Mouse (Mus musculus) midbrain, embryonic 13.5 days (tissue): Measurements from ENCODE around the gene Lefty1. TPM values are rescaled to one million over a fixed set of nuclear protein-coding genes. Genes with fewer than 3 reads are reported as not detected.
"Not testable (repeated sequence)": the region's sequence is repeated elsewhere in the genome, so short reads cannot be mapped to it uniquely, and the experiment has no call there.

Source experiments
- ATAC-seq: fragments of 200-750 bp; cut with Nextera tagmentation; 2 replicates; pipeline ENCODE4 v1.8.0; 2017; ENCODE audit warnings: mild to moderate bottlenecking, moderate TSS enrichment, moderate library complexity
- H3K27ac ChIP-seq: fragments of 300-500 bp; sonication (generic); 2 replicates; pipeline ENCODE4 v1.5.1; 2015; ENCODE audit warnings: inconsistent platforms, mild to moderate bottlenecking, moderate library complexity
- H3K27me3 ChIP-seq: fragments of 300-500 bp; sonication (generic); 2 replicates; pipeline ENCODE4 v1.6.1; 2015; ENCODE audit warnings: mild to moderate bottlenecking, inconsistent platforms
- H3K36me3 ChIP-seq: fragments of 300-500 bp; sonication (generic); 2 replicates; pipeline ENCODE4 v1.6.1; 2015; ENCODE audit warnings: mild to moderate bottlenecking, inconsistent platforms
- H3K4me1 ChIP-seq: fragments of 300-500 bp; sonication (generic); replicated peaks from 2 replicates; pipeline ENCODE4 v1.6.1; 2015; ENCODE audit warnings: inconsistent platforms
- H3K4me2 ChIP-seq: fragments of 300-500 bp; sonication (generic); replicated peaks from 2 replicates; pipeline ENCODE4 v1.6.1; 2015; ENCODE audit warnings: moderate library complexity, mild to moderate bottlenecking, inconsistent platforms
- H3K4me3 ChIP-seq: fragments of 300-500 bp; sonication (generic); replicated peaks from 2 replicates; pipeline ENCODE4 v1.5.1; 2015; ENCODE audit warnings: mild to moderate bottlenecking, inconsistent platforms
- H3K9ac ChIP-seq: fragments of 300-500 bp; sonication (generic); replicated peaks from 2 replicates; pipeline ENCODE4 v1.6.1; 2015; ENCODE audit warnings: mild to moderate bottlenecking, inconsistent platforms
- H3K9me3 ChIP-seq: fragments of 300-500 bp; sonication (generic); 2 replicates; pipeline ENCODE4 v1.6.1; 2016; ENCODE audit warnings: mild to moderate bottlenecking, inconsistent platforms
- WGBS: fragments of 180-500 bp; shearing (Covaris S2); methylation state at CpG from one replicate; pipeline ENCODE4 v1.1.7; 2015; 5-methylcytosine and 5-hydroxymethylcytosine counted together
- polyA plus RNA-seq: library from polyadenylated mRNA; unstranded; fragments of >200 nt; fragmentation: Nextera tagmentation; extraction: Ambion mirVana; gene quantifications from 2 replicates; pipeline ENCODE4 v1.2.1, GENCODE M21; 2015

Gene Lefty1
- polyA plus RNA-seq, 1 experiment from 2014 or later = not detected

GRCm38 (mm10) chr1:180967261-180967660 lies 32.4 kb downstream of the Lefty1 start:
- Histone ChIP-seq H3K27me3 (no peaks in the 10 kb centered on the region), H3K9ac (no peak overlapping the region), H3K4me1 (no peaks in the 10 kb centered on the region), H3K9me3 (no peaks in the 10 kb centered on the region), H3K27ac (no peak overlapping the region), H3K36me3 (no peaks in the 10 kb centered on the region), H3K4me2 (no peak overlapping the region), H3K4me3 (no peak overlapping the region)
- no peak for ATAC-seq
- WGBS = 88% methylated on average over 7 of the region's 7 CpGs

- Histone ChIP-seq H3K27me3 (no peaks in the 10 kb centered on the region), H3K9ac (no peak overlapping the region), H3K27ac (no peak overlapping the region), H3K9me3 (no peaks in the 10 kb centered on the region), H3K36me3 (no peaks in the 10 kb centered on the region), H3K4me1 (no peaks in the 10 kb centered on the region), H3K4me2 (no peak overlapping the region), H3K4me3 (no peak overlapping the region)
- ATAC-seq = no peak
- WGBS = 62% methylated on average over 10 of the region's 11 CpGs
Measured at GRCm38 (mm10) chr1:180972941-180973340, 38.1 kb downstream of the Lefty1 start.

GRCm38 (mm10) chr1:180974126-180974746 lies 39.4 kb downstream of the Lefty1 start:
- Histone ChIP-seq H3K36me3 (no peaks in the 10 kb centered on the region), H3K4me1 (no peaks in the 10 kb centered on the region), H3K9me3 (no peaks in the 10 kb centered on the region), H3K27ac (no peak overlapping the region), H3K27me3 (no peaks in the 10 kb centered on the region), H3K4me2 (no peak overlapping the region), H3K9ac (no peak overlapping the region), H3K4me3 (no peak overlapping the region)
- peak; percentile 60; the same call in 1 of the 2 replicates for ATAC-seq
- 62% methylated on average over 14 of the region's 14 CpGs for WGBS

- WGBS = 65% methylated on average over 4 of the region's 4 CpGs
Measured at GRCm38 (mm10) chr1:180976110-180976679, 41.4 kb downstream of the Lefty1 start.

GRCm38 (mm10) chr1:180979484-180980251 lies 44.8 kb downstream of the Lefty1 start:
- Histone ChIP-seq H3K36me3 (no peaks in the 10 kb centered on the region), H3K4me2 (no peak overlapping the region), H3K9me3 (no peaks in the 10 kb centered on the region), H3K9ac (no peak overlapping the region), H3K27me3 (no peaks in the 10 kb centered on the region), H3K4me3 (no peak overlapping the region), H3K27ac (no peak overlapping the region), H3K4me1 (no peaks in the 10 kb centered on the region)
- no peak for ATAC-seq
- 85% methylated on average over 24 of the region's 24 CpGs for WGBS

More at GRCm38 (mm10) chr1:180976110-180976679, 41.4 kb downstream of the Lefty1 start:
- Histone ChIP-seq H3K4me1 (no peaks in the 10 kb centered on the region), H3K27ac (no peak overlapping the region), H3K4me2 (no peak overlapping the region), H3K9ac (no peak overlapping the region), H3K4me3 (no peak overlapping the region), H3K27me3 (no peaks in the 10 kb centered on the region), H3K9me3 (no peaks in the 10 kb centered on the region), H3K36me3 (no peaks in the 10 kb centered on the region)
- no peak for ATAC-seq

GRCm38 (mm10) chr1:180980464-180980863 lies 45.6 kb downstream of the Lefty1 start:
- H3K36me3 ChIP-seq = no peaks in the 10 kb centered on the region
- 80% methylated on average over 2 of the region's 2 CpGs for WGBS
- H3K4me3 ChIP-seq = no peak overlapping the region
- H3K4me1 ChIP-seq = no peaks in the 10 kb centered on the region
- no peak overlapping the region for H3K27ac ChIP-seq
- no peaks in the 10 kb centered on the region for H3K9me3 ChIP-seq
- no peak overlapping the region for H3K4me2 ChIP-seq
- H3K9ac ChIP-seq = no peak overlapping the region
- ATAC-seq = no peak
- H3K27me3 ChIP-seq = no peaks in the 10 kb centered on the region

GRCm38 (mm10) chr1:180981298-180982046 lies 46.6 kb downstream of the Lefty1 start:
- 79% methylated on average over 7 of the region's 7 CpGs for WGBS
- not testable (repeated sequence) for H3K9me3 ChIP-seq, H3K27me3 ChIP-seq

GRCm38 (mm10) chr1:180986701-180987100 lies 51.9 kb downstream of the Lefty1 start:
- ATAC-seq = no peak
- no peak overlapping the region for H3K27ac ChIP-seq
- H3K4me1 ChIP-seq = no peaks in the 10 kb centered on the region
- no peaks in the 10 kb centered on the region; the same call in 1 of the 2 replicates for H3K27me3 ChIP-seq
- 93% methylated on average over 8 of the region's 8 CpGs for WGBS
- no peak overlapping the region for H3K9ac ChIP-seq
- no peaks in the 10 kb centered on the region for H3K36me3 ChIP-seq
- no peak overlapping the region for H3K4me3 ChIP-seq
- no peak overlapping the region for H3K4me2 ChIP-seq
- H3K9me3 ChIP-seq = no peaks in the 10 kb centered on the region

More at GRCm38 (mm10) chr1:180981298-180982046, 46.6 kb downstream of the Lefty1 start:
- not testable (repeated sequence) for H3K4me1 ChIP-seq, H3K9ac ChIP-seq, H3K27ac ChIP-seq, H3K36me3 ChIP-seq, H3K4me3 ChIP-seq, H3K4me2 ChIP-seq, ATAC-seq

- no peaks in the 10 kb centered on the region for H3K36me3 ChIP-seq
- H3K9me3 ChIP-seq = no peaks in the 10 kb centered on the region
- no peak overlapping the region for H3K27ac ChIP-seq
- peak; percentile 58; the same call in 1 of the 2 replicates for ATAC-seq
- no peak overlapping the region for H3K4me2 ChIP-seq
- H3K9ac ChIP-seq = no peak overlapping the region
- H3K4me1 ChIP-seq = no peaks in the 10 kb centered on the region
- H3K4me3 ChIP-seq = no peak overlapping the region
- H3K27me3 ChIP-seq = no peaks in the 10 kb centered on the region; the same call in 1 of the 2 replicates
- 3% methylated on average over 9 of the region's 9 CpGs for WGBS
Measured at GRCm38 (mm10) chr1:180987759-180988158, 52.9 kb downstream of the Lefty1 start.
